Mouse (Mus musculus) MN1 (cell line): ENCODE measurements around the gene Olfr314.
"Not testable (repeated sequence)": the region's sequence is repeated elsewhere in the genome, so short reads cannot be mapped to it uniquely, and the experiment has no call there.

Experiments
- DNase-seq: peaks from one replicate; pipeline ENCODE4 v3.0.0-alpha.2; 2016; ENCODE audit warnings: low spot score

The Olfr314 gene

GRCm38 (mm10) chr11:58832541-58832940 lies 49.8 kb downstream of the Olfr314 start:
- DNase-seq = not testable (repeated sequence)
